ENCODE assay signal across 9 mouse cellular contexts in the genomic region with DNA sequence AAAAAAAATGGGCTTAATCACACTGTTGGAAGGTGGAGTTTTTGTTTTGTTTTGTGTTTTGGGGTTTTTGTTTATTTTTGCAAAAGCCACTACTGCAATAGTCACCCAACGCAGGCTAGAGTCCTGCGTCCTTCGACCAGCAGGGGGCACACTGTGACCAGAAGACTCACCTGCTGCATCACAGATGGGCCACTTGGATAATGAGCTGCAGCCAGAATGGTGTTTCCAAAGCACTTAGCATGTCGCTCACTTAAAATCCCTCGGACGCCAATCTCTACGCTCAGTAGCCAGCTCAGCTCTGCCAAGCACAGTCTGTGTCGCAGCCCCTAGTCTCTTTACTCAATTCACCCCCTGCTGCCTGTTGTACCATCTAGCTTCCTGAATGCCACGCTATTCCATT. TPM values are rescaled to one million over a fixed set of nuclear protein-coding genes. Genes with fewer than 3 reads are reported as not detected.
DNase-seq lines count a peak whose midpoint lies in the region; ATAC-seq and TF ChIP-seq lines count a peak whose summit lies in the region.
"Had no signal": no experiment of that assay in that cellular context is flagged by ENCODE, and none has a peak within 500 bp of the region (broad histone marks: within the 10 kb centered on the region; RNA-seq: fewer than 3 reads in every experiment).

No protein-coding gene starts in this region.

- 0 out of 2 replicates have a peak, but pooled peaks cover 5% of the 10 kb centered on the region for H3K9me3 ChIP-seq in heart, embryonic 13.5 days
- no peaks in the 10 kb centered on the region for H3K9me3 ChIP-seq in lung, embryonic 14.5 days (ENCODE audit: low read depth, low read length)
- H3K9me3 ChIP-seq: lung, embryonic 15.5 days had no signal

- peak; percentile 74 for DNase-seq in ES-CJ7 (ENCODE audit: low read depth, low spot score)
- DNase-seq in adrenal gland, adult 2 months, result peak; percentile 64
- peak; percentile 70 for DNase-seq in embryo, embryonic 9.5 days (ENCODE audit: extremely low spot score)
- peak; percentile 86 for DNase-seq in kidney, postnatal 4 days
- DNase-seq in lung, embryonic 14.5 days, result peak; percentile 91
- DNase-seq in right cerebral cortex, adult 2 months (ENCODE audit: low spot score in 2 of 2), result peak; percentile 61 to 68

- peaks cover 41% of the 10 kb centered on the region for H3K4me1 ChIP-seq in heart, embryonic 13.5 days
- 0 out of 2 replicates have a peak, but pooled peaks cover 3% of the 10 kb centered on the region for H3K4me1 ChIP-seq in lung, embryonic 14.5 days (ENCODE audit: insufficient read depth)

- peak; percentile 93 for TF ChIP-seq CTCF in lung, embryonic 14.5 days (IDR thresholded peaks at IDR 0.05; ENCODE audit: low read depth)

- peaks cover 68% of the 10 kb centered on the region for H3K36me3 ChIP-seq in heart, embryonic 13.5 days
- H3K36me3 ChIP-seq in lung, embryonic 14.5 days (ENCODE audit: insufficient read depth), result no peaks in the 10 kb centered on the region
- H3K36me3 ChIP-seq: lung, embryonic 15.5 days had no signal

- no peak for ATAC-seq in heart, embryonic 13.5 days (ENCODE audit: extremely low read depth, insufficient number of reproducible peaks, low FRiP score, low TSS enrichment)
- peak; percentile 66; the same call in 1 of the 2 replicates for ATAC-seq in lung, embryonic 14.5 days (ENCODE audit: insufficient read depth)
- no peak for ATAC-seq in monocyte, adult 5-6 weeks (replicated peaks; ENCODE audit: insufficient number of reproducible peaks, low FRiP score, low TSS enrichment, poor library complexity, severe bottlenecking)

- H3K27me3 ChIP-seq in heart, embryonic 13.5 days (replicated peaks), result peaks cover 42% of the 10 kb centered on the region
- H3K27me3 ChIP-seq in lung, embryonic 14.5 days (ENCODE audit: insufficient read depth, low read length), result peaks cover 39% of the 10 kb centered on the region

- no peak overlapping the region for H3K4me2 ChIP-seq in heart, embryonic 13.5 days
- no peak overlapping the region for H3K4me2 ChIP-seq in lung, embryonic 14.5 days

- H3K4me3 ChIP-seq in heart, embryonic 13.5 days, result no peak overlapping the region
- no peak overlapping the region for H3K4me3 ChIP-seq in lung, embryonic 14.5 days (ENCODE audit: low read depth, low read length)

- H3K9ac ChIP-seq in heart, embryonic 13.5 days, result peak overlapping the region; percentile 52; the same call in 1 of the 2 replicates
- H3K9ac ChIP-seq in lung, embryonic 14.5 days, result no peak overlapping the region
- H3K9ac ChIP-seq: lung, embryonic 15.5 days had no signal

- peak overlapping the region; percentile 59 for H3K27ac ChIP-seq in heart, embryonic 13.5 days (replicated peaks)
- H3K27ac ChIP-seq in lung, embryonic 14.5 days (ENCODE audit: low read depth), result no peak overlapping the region
- H3K27ac ChIP-seq: lung, embryonic 15.5 days had no signal

- 11% methylated on average over 9 of the region's 9 CpGs for WGBS in heart, embryonic 13.5 days
- 27% methylated on average over 9 of the region's 9 CpGs for WGBS in lung, embryonic 14.5 days

RNA-seq across cellular contexts. Expression of a gene that starts 57.5 kb away (rescaled TPM):
- 1 to 10 TPM; 3.1 to 6.2 TPM for total RNA-seq in adrenal gland, adult 2 months (2021)
- 8.2 and 8.3 TPM in 2 replicates for polyA plus RNA-seq in adrenal gland, adult 2 months (2012; rRNA removed)
- polyA plus RNA-seq in heart, embryonic 13.5 days (2015; fragmentation: Nextera tagmentation; extraction: Ambion mirVana), result 41.5 and 42.9 TPM in 2 replicates
- 2.7 and 2.9 TPM in 2 replicates for polyA plus RNA-seq in lung, embryonic 14.5 days (2014; fragmentation: Nextera tagmentation; extraction: Ambion mirVana)
- not detected in 3 replicates for total RNA-seq in monocyte, adult 5-6 weeks (2017)
